Mouse (Mus musculus) thymus, postnatal 36 days (tissue): Measurements from ENCODE around the gene Ice2.
A peak's percentile ranks its signal among the peaks of the same experiment; 100 is the strongest.

Experiments
- DNase-seq, 2 experiments: peaks; one replicate each; pipeline ENCODE4 v3.0.0; 2022; ENCODE audit warnings: mixed read lengths in 2 of 2

Gene Ice2

GRCm38 (mm10) chr9:69463046-69463445 lies 65.3 kb downstream of the Ice2 start:
- no peak for DNase-seq

- DNase-seq: no peak
These were observed 66.5 kb downstream of the Ice2 start for GRCm38 (mm10) chr9:69464109-69464756.

GRCm38 (mm10) chr9:69466098-69466497 lies 68.4 kb downstream of the Ice2 start:
- DNase-seq: peak; percentile 31 to 47

- no peak for DNase-seq
These were observed 69.7 kb downstream of the Ice2 start for GRCm38 (mm10) chr9:69467310-69467939.

- no peak for DNase-seq
These were observed 71.3 kb downstream of the Ice2 start for GRCm38 (mm10) chr9:69468991-69469390.

GRCm38 (mm10) chr9:69470362-69470761 lies 72.7 kb downstream of the Ice2 start:
- DNase-seq: no peak

GRCm38 (mm10) chr9:69470921-69471320 lies 73.2 kb downstream of the Ice2 start:
- DNase-seq: peak; percentile 65 to 83

GRCm38 (mm10) chr9:69472724-69473123 lies 75.0 kb downstream of the Ice2 start:
- DNase-seq: no peak

GRCm38 (mm10) chr9:69475873-69476272 lies 78.2 kb downstream of the Ice2 start:
- no peak for DNase-seq

- no peak for DNase-seq
These were observed 79.6 kb downstream of the Ice2 start for GRCm38 (mm10) chr9:69477195-69477823.

- no peak for DNase-seq
These were observed 80.1 kb downstream of the Ice2 start for GRCm38 (mm10) chr9:69477824-69478222.

GRCm38 (mm10) chr9:69480344-69480743 lies 82.6 kb downstream of the Ice2 start:
- peak; percentile 77 to 83 for DNase-seq
